Mouse (Mus musculus): ENCODE data around the gene Igsf21.

The Igsf21 gene

DNA sequence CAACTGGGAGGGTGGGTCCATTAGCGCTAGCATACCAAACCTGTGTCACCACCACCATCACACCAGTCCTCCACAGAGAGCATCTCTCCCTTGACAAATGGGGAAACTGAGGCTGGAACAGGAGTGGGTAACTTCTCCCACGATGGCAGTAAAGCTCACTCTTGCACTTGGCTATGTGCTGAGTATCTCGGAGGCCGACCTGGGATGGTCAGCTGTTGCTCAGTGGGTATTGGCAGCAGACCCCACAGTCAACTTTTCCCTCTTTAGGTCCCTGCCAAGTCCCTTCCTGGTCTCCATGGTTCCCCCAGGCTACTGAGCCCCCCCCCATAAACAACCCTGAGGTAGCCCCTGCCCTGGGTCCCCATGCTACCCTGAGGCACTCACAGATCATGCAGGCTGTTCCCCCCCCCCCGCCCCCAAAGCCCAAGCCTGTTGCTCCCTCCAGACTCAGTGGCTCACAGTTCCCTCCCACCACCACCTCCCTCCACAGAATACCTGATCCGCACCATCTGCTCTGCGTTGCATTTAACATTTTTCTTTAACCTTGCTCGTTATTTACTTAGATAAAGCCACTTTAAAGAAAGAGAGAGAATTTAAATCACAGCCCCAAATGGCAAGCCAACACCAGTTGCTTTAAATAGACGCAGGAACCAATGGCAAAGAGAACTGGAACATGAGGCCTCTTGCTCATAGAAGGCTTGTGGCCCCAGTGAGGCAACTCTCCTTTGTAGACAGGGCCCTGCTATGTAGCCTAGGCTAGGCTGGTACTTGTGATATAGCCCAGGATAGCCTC, 11.0 kb downstream of the Igsf21 start:
- no peak for DNase-seq

DNA sequence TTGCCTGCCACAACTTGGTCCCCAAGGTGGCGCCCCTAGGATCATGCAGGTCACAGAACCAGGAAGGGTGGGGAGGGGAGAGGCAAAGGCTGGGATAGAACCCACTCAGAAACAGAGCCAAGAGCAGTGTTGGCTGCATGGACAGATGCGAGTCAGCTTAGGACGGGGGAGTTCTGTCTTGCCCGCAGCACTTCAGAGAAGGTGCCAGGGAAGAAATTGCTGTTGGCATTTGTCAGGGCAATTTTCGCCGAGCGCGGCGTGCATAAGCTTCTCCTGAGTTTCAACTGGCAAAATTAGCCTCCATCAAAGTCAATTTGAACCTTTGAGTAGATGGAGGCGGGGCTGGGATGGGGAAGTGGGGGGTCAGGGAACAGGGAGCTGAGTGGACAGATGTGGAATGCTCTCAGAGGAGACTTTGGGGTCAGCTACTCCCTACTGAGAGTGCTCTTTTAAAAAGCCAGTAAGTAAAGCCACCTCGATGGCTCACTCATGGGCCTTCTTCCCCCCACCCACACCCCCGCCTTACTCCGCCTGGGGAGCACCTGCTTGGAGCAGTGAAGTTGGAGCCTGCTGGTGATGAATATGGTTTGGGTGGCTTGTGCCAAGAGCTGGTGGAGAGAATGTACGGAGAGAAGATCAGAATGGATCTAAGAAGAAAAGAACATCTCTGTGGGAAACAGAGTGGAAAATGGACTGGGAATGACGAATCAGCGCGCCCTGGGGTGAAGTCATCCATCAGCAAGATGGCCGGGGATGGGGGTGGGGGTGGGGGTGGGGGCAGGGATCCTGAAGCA, 12.0 kb downstream of the Igsf21 start:
- no peak for DNase-seq

DNA sequence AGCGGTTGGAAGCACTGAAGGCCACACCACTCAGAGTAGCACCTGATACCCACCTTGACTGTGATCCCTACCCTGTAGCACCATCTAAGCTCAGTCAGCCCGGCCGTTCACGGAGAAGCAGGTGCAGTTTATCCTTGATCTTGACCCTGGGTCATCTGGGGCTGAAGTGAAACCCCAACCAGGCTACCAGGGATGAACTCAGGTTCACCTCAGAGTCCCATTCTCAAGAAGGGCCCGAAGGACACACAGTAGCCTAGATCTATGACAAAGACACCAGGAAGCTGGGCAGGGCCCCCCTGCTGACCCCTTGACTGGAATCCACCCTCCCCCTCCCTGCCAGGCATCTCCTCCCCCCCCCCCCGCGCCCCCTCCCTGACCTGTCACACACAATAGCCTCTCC, 18.7 kb downstream of the Igsf21 start:
- DNase-seq = no peak

DNA sequence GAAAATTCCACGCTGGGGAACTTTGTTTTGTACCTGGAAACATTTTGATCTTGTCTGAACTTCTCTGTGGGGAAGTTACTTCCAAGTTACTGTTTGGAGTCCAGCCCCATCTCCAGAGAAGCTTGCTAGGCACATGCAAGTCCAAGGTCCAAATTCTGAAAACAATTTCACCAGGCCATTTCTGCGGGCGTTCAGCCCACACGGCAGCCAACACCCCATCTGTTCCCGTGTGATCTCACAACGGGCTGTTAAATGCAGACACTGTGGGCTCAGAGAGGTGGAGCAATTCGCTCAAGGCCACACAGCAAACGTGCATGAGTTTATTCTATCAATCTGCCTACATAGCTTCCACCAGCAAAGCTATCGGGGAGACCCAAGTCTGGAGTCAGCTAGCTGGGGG, 21.4 kb downstream of the Igsf21 start:
- DNase-seq = no peak

DNA sequence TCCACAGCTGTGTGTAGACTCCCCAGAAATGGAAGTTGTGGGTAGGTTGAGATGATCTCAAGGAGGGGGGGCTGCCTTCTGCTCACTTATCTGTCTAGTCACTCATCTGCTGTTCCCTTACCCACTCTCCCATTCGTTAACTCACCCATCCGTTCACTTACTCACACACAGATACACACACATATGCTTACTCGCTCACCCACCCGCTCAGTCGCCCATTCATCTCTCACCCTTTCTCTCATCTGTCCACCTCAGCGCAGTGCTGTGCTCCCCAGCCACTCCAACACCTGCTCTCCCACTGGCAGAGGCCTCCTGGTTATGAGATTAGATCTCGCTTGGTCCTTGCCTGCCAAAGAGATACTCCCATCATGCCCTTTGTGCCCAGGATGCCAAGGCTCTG, 22.1 kb downstream of the Igsf21 start:
- DNase-seq = no peak

DNA sequence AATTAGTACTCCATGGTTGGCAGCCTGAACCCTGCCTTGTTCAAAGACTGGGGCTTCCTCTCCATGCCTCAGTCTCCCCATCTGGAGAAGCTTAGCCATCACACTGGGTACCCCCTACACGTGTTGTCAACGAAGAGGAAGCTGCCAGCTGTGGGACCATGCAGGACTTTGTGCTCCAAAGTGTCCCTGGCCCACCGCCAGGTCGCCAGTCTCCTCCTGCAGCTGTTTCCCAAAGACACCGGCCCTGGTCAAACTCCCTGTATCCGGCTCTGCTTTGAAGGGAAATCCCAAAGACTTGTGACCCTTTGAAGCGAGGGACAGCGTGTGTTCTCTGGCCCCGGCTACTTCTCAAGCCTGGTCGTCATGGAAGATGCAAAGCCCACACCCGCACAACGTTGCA, 23.5 kb downstream of the Igsf21 start:
- no peak for DNase-seq

DNA sequence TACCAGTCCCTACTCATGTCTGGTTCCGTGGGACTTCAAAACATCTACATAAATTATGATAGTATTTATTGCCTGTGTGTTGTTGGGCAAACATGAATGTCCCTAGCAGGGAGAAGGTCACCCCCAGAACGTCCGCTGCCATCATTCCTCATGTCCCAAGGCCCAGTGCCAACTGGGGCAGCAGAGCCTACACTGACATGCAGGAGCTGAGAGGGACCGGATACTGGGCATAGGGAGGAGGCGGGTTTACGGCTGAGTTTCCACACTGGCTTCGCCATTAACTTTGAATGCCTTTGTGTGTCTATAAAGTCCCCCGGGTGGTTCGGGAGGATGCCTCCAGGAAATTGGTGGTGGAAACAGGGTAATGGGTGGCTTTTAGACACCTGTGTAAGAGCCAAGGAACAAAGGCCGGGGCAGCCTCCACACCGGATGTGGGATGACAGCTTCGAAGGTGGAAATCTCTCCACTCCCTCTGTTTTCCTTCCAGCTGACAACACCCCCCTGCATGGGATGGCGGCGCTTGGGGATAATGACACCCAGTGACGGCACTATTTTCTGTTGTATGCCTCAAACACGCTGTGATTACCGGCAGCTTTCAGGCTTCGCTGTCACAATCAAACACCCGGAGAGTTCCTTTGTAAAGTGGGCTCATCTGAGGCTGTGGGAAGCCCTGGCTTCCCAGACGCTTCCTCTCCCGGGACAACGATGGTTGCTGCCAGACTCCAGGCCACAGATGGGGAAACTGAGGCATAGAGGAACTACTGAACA, 26.1 kb downstream of the Igsf21 start:
- no peak for DNase-seq

DNA sequence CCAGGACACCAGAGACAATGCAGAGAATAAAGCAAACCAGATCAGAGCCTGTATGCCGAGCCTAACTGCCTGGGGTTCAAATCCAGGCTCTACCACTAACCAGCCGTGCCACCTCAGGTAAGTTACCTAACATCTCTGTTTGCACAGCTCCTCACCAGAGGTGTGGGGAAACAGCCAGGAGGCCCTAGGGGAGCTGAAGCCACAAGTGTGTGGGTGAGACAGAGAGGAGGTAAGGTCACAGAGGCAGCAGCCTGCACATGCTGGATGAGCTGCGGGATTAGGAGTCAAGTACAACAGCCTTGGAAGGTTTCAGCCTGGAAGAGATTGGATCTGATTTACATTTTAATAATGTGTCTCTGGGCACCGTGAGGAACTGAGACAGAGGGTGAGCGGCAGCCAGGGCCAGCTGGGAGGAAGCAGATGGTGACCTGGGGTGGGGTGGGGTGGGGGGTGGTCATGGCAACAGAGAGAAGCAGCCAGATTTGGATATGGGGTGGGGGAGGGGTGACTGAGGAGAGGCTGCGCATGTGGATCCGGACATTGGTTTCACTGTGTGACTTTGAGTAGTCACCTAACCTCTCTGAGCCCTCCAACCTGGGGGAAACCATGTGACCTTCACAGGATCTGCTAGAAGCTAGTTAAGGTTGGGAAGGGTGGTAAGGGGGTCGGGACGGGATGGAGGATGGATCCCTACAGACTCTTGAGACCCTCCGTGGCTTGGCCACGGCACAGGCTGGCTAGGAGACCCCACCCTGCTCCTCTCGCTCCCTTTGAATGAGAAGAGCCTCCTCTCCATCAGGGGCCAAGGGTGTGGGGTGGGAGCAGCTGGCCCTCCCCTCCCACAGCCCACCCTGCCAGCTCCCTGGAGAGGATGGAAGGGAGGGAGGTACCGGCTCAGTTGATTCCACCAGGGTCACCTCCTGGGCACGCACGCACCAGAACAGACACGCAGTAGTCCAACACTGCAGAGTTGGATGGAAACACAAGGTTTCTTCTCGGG, 27.4 kb downstream of the Igsf21 start:
- no peak for DNase-seq

DNA sequence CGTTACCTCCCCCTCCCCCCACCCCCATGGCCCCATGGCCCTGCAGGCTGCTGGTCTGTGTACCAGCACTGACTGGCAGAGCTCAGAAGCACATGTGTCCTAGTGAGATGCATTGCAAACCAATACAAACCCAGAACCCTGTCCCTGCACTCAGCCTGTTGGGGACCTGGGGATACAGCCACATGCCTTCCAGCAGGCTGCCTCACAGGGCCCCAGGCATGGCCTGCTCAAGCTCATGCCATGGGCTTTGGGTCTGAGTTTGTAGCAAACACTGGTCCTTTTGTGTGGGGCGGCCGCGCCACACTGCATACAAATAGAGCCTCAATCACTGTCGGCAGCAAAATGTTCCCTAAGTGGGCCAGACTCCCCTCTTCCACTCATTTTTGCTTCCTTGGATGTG, 28.2 kb downstream of the Igsf21 start:
- DNase-seq = no peak

DNA sequence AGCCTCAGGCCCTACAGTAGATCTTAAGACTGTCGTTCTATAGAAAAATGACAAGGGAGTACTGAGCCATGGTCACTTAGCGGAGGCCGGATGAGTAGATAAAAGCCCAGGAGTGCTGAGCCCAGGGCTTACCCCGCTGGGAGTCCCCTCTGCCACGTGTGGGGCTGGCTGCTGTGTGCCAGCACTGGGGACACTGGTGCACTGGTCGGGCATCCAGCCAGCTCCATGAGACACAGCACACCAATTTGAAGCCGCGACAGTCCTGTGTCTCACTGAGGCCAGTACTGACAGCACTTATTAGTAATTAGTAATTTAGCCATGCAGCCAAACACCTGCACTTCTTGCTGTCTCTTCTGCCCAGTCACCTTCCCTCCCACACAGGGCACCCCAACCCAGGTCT, 28.6 kb downstream of the Igsf21 start:
- DNase-seq = no peak

DNA sequence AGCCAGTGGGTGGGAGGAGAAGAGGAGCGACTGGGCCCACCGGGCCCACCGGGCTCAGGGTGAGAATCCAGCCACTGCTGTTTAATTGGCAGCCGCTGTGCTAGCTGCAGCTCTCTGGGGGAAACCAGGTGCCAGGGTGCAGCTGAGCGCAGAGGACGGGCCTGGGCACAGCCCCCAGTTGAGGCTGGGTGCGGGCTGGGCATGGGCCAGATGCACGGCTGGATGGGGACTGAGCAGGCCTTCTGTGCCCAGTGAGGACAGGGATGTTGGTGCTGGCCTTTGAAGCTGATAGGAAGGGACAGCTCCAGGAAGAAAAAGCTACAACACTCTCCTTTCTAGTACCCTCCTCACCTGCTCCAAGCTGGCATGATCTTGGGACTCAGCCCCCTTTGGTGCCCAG, 30.5 kb downstream of the Igsf21 start:
- no peak for DNase-seq

DNA sequence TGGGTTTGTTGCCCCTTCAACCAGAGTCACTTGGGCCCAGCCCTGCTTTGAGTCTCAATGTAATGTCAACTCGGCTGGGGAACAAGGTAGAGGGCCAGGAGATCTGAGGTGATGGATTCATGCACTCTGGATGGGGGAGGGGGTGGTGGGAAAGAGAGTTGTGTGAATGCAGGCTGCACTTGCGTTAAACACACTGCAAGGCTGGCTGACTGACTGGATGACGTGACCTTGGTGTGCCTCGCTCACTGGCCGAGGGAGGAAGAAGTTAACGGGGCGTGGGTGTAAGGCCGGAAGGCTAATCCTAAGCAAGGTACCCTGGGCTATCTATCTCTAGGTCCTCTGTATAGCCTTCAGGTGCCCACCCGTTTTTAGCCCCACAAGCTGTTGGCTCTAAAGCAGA, 31.4 kb downstream of the Igsf21 start:
- DNase-seq = no peak

DNA sequence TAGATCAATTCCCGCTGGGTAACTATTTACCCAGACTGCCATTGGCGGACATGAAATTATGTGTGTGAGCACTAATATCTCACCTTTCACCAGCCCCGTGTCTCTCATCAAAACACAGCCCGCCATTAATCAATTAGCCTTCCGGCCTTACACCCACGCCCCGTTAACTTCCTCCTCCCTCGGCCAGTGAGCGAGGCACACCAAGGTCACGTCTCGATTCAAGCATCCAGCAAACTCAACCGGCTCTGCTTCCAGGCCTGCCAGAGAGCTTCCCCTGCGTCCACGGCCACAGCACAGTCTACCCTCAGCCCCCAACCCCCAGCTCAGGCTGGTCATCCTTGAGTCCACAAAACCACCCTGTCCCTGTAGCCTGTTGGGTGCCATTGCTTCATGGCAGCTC, 32.2 kb downstream of the Igsf21 start:
- DNase-seq = no peak

DNA sequence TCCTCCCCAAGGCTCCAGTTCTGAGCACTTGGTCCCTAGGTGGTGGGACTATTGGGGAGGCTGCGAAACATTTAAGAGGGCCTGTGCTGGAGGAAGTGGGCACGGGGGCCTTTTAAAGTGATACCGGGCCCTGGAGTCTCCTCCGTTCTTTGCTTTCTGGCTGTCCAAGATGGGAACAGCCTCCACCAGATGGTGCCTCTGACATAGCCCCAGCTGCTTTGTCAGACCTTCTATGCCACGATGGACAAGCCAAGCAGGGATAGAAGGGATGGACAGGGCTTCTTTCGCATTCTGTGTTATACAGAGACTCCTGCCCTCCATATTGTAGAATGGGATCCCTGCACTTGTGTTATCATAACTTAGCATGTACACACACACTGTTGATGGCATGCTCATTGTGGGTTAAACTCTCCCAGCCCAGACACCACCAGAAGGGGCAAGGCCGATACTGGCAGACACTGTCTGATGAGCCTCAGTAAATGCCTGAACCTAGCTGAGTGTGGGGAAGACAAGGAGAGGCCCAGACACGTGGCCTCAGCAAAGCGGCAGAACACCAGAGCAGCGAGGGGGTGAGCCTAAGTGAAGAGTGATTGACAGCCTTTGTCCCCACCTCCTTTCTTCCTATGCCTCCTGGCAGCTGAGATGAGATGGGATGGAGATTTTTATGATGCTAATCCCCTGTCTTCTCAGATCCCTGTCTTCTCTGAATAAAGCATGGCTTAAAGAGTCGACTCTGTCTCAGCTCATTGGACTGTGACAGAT, 36.3 kb downstream of the Igsf21 start:
- no peak for DNase-seq

DNA sequence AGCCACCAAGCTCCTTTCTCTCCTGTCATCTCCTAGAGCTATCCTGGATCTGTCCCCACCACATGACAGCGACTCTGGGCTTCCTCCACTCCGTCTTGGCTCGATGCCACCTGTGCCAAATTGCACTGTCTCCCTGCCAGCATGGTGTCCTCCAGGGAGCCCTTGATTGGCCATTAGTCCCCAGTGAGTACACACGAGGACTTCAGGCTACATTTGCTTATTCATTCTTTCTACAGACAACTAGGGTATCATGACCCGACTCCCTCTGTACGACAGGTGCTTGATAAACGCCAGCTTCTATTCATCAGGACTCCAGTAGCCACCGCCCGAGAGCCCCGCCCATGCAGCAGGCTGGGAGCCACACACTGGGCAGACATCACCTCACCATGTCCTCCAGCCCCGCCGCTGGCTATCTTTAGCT, 40.8 kb downstream of the Igsf21 start:
- DNase-seq = no peak

DNA sequence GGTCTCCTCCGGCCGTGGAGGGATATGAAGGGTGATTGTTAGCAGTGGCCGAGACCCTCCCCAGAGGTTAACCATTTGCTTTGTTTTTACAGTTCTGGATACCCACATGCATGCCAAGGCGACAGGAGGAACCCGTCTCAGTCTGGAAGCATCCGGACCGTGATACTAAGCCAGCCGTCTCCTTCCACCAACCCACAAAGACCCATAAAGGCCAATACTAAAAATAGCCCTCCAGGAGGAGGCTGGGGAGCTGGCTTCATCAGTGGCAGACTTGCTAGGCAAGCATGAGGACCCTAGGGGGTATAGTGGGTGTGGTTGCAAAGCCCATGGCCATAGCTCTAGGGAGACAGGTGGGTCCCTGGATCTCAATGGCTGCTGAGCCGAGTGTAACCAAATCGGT, 41.8 kb downstream of the Igsf21 start:
- no peak for DNase-seq

DNA sequence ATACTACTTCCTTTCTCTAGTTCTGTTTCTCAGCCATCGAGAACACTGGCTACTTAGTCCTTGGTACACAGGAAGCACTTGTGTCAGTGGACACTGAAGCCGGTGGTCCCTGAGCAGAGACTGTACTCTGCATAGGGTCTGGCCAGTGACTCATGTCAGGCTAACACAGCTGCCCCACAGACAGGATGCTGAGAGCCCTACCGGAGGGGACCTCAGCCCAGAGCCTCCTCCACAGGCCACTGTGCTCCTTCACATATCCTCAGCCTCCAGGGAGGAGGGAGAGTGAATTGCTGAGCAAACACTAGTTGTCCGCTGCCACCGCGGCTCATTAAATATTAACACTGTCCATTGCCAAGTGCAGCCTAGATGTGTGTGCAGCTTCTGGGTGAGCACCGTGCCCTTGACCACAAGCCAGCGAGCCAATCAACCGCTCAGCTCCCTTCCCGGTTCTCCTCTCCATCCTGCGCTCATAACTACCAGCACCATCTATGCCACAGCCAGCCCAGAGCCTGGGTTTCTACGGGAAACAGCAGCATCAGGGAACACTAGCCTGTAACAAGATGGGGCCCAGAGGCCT, 42.8 kb downstream of the Igsf21 start:
- no peak for DNase-seq

DNA sequence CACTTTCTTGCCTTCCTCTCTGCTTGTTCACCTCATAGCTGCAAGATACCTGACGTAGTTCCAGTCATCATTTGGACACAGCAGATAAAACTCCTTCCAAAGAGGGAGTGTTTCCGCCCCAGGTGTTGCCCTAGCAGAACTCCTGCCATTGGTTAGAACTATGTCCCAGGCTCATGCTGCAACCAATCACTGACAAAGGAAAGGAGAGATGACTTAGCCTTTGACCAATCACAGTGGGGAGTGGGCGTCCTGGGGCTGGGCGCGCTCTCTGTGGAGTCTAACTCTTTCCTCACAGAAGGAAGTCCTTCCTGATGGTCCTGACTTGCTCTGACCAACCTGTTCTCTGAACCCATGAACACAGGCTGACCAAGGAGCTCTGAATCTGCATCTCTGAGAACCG, 44.4 kb downstream of the Igsf21 start:
- no peak for DNase-seq

DNA sequence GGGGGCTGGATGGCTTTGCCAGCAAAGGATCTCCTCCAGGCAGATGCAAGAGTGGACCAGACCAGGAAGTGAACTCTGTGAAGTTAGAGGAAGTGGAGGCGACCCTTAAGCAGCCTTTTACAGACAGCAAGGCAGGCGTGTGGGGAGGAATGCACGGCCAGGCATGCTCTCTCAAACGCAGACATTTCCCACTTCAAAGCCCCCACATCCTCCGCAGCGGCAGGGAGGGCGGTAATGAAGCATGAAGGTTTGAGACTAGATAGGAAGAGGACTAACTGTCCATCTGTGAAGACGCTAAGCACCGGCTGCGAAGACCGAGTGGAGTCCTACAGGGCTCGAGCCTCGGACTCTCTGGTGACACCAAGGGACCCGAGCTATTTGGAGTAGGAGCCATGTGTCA, 46.3 kb downstream of the Igsf21 start:
- no peak for DNase-seq

DNA sequence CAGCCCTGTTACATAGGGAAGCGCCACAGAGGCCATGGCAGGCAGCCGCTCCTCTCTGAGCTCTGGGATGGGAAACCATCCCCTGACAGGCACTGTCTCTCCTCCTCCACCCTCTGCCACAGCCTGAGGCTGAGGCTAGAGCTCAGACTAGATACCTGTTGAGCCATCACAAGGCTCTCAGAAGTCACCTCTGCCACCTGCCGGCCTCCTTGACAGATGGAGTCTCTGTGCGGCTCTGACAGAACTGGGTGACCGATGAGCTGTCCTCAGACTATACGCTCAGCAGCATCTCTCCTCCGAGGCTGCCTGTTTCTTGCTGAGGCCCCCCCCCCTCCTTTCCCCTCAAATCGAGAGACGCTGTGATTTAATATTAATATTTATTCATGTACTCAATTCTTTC, 49.9 kb downstream of the Igsf21 start:
- no peak for DNase-seq
